Mouse (Mus musculus) c-Kit-negative CD71-positive TER-119-positive erythroid progenitor cells, embryonic 14.5 days (primary cell): ENCODE results near the gene Olfr1199.

ENCODE experiments used
- DNase-seq: peaks from one replicate; pipeline ENCODE4 v3.0.0-alpha.2; 2013; ENCODE audit warnings: low read depth, low spot score

The Olfr1199 gene

GRCm38 (mm10) chr2:88760369-88760768, at the start of gene Olfr1199:
Gene Olfr1199 (minus strand): TSS chr2:88760469.
- no peak for DNase-seq

GRCm38 (mm10) chr2:88792736-88793135, 32.5 kb upstream of the Olfr1199 start, which contains the start of gene Olfr1201:
Gene Olfr1201 (plus strand): TSS chr2:88793036.
- no peak for DNase-seq

- DNase-seq = no peak
Measured at GRCm38 (mm10) chr2:88770388-88770787, 10.1 kb upstream of the Olfr1199 start, which contains the start of gene Olfr1200. Gene Olfr1200 (minus strand): TSS chr2:88770488.

GRCm38 (mm10) chr2:88751270-88751669, 9.0 kb downstream of the Olfr1199 start, which contains the start of gene Olfr1198:
Gene Olfr1198 (minus strand): TSS chr2:88751370.
- no peak for DNase-seq

GRCm38 (mm10) chr2:88743379-88743778, 16.9 kb downstream of the Olfr1199 start:
- no peak for DNase-seq

GRCm38 (mm10) chr2:88732266-88732665, 28.0 kb downstream of the Olfr1199 start, which contains the start of gene Olfr1197:
Gene Olfr1197 (minus strand): TSS chr2:88732366.
- no peak for DNase-seq

- no peak for DNase-seq
Measured at GRCm38 (mm10) chr2:88704497-88704896, 55.8 kb downstream of the Olfr1199 start, which contains the start of gene Olfr1196. Gene Olfr1196 (minus strand): TSS chr2:88704597.
